Mouse (Mus musculus) hindbrain, embryonic 11.5 days (tissue): ENCODE results near the gene Olfr1043. TPM values are rescaled to one million over a fixed set of nuclear protein-coding genes. Genes with fewer than 3 reads are reported as not detected.
"Not testable (repeated sequence)": the region's sequence is repeated elsewhere in the genome, so short reads cannot be mapped to it uniquely, and the experiment has no call there.

ENCODE experiments used
- ATAC-seq: fragments of 200-750 bp; cut with Nextera tagmentation; 2 replicates; pipeline ENCODE4 v1.8.0; 2017; ENCODE audit warnings: mild to moderate bottlenecking, moderate TSS enrichment, moderate library complexity; ENCODE audit not compliant: low FRiP score
- DNase-seq: peaks from one replicate; pipeline ENCODE4 v3.0.0-alpha.2; 2015; ENCODE audit warnings: low spot score
- H3K27ac ChIP-seq: fragments of 300-500 bp; sonication (generic); 2 replicates; pipeline ENCODE4 v1.5.1; 2014; ENCODE audit warnings: mild to moderate bottlenecking, low read depth, low read length
- H3K27me3 ChIP-seq: fragments of 300-500 bp; sonication (generic); 2 replicates; pipeline ENCODE4 v1.6.1; 2014; ENCODE audit warnings: mild to moderate bottlenecking, low read length, moderate library complexity, mixed read lengths; ENCODE audit not compliant: control insufficient read depth, insufficient read depth
- H3K36me3 ChIP-seq: fragments of 300-500 bp; sonication (generic); 2 replicates; pipeline ENCODE4 v1.6.1; 2014; ENCODE audit warnings: mild to moderate bottlenecking, low read length, moderate library complexity, mixed read lengths; ENCODE audit not compliant: control insufficient read depth, insufficient read depth
- H3K4me1 ChIP-seq: fragments of 300-500 bp; sonication (generic); replicated peaks from 2 replicates; pipeline ENCODE4 v1.6.1; 2014; ENCODE audit warnings: low read length, mixed read lengths; ENCODE audit not compliant: control insufficient read depth, insufficient read depth
- H3K4me2 ChIP-seq: fragments of 300-500 bp; sonication (generic); replicated peaks from 2 replicates; pipeline ENCODE4 v1.6.1; 2014; ENCODE audit warnings: mild to moderate bottlenecking, low read depth, low read length
- H3K4me3 ChIP-seq: fragments of 300-500 bp; sonication (generic); 2 replicates; pipeline ENCODE4 v1.5.1; 2014; ENCODE audit warnings: low read depth, low read length
- H3K9ac ChIP-seq: fragments of 300-500 bp; sonication (generic); 2 replicates; pipeline ENCODE4 v1.6.1; 2014; ENCODE audit warnings: low read depth, low read length
- H3K9me3 ChIP-seq: fragments of 300-500 bp; sonication (generic); 2 replicates; pipeline ENCODE4 v1.6.1; 2016; ENCODE audit warnings: low read length; ENCODE audit not compliant: control insufficient read depth
- WGBS: fragments of 180-500 bp; shearing (Covaris S2); extraction: QIAGEN DNeasy Blood & Tissue Kit; methylation state at CpG from one replicate; pipeline ENCODE4 v1.1.7; 2014; 5-methylcytosine and 5-hydroxymethylcytosine counted together
- polyA plus RNA-seq: library from polyadenylated mRNA; unstranded; fragments of >200 nt; fragmentation: Nextera tagmentation; extraction: Ambion mirVana; gene quantifications from 2 replicates; pipeline ENCODE4 v1.2.1, GENCODE M21; 2014

Olfr1043 gene
- not detected in 2 replicates for polyA plus RNA-seq

DNA sequence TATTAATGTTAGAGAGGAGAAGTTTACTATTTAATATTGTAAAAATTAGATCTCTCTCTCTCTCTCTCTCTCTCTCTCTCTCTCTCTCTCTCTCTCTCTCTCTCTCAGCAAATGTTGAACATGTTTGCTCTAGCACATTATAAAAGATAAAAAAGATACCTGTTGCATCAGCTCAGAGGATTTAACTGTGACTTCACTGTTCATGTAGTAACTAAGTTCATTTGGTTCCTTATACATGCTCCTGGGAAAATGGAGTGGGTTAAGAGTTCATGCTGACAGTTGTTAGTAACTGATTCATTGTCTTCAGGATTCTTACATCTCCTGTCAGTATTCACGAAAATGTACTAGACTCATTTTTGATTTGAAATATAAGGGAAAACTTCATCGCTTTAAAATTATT lies at the start of gene Olfr1043:
TSS of gene Olfr1043 (minus strand) at position 101 of the 400 bp plus-strand sequence.
- Histone ChIP-seq H3K36me3 (no peaks in the 10 kb centered on the region), H3K4me3 (no peak within 1 kb of the TSS), H3K27ac (no peak within 1 kb of the TSS), H3K4me1 (no peaks in the 10 kb centered on the region), H3K27me3 (no peaks in the 10 kb centered on the region), H3K9ac (no peak within 1 kb of the TSS), H3K4me2 (no peak within 1 kb of the TSS), H3K9me3 (no peaks in the 10 kb centered on the region)
- DNase-seq (no peak), ATAC-seq (no peak)
- 87% methylated on average over 2 of the region's 2 CpGs for WGBS

- Histone ChIP-seq H3K36me3 (no peaks in the 10 kb centered on the region), H3K27ac (no peak within 1 kb of the TSS), H3K9ac (no peak within 1 kb of the TSS), H3K27me3 (no peaks in the 10 kb centered on the region), H3K4me3 (no peak within 1 kb of the TSS), H3K4me2 (no peak within 1 kb of the TSS), H3K9me3 (no peaks in the 10 kb centered on the region), H3K4me1 (no peaks in the 10 kb centered on the region)
- no peak for ATAC-seq
- DNase-seq, result no peak
These were observed 35.6 kb upstream of the Olfr1043 start, which contains the start of gene Olfr1045 for GRCm38 (mm10) chr2:86202909-86203308. Gene Olfr1045, minus strand, starts transcription at chr2:86203009.

DNA sequence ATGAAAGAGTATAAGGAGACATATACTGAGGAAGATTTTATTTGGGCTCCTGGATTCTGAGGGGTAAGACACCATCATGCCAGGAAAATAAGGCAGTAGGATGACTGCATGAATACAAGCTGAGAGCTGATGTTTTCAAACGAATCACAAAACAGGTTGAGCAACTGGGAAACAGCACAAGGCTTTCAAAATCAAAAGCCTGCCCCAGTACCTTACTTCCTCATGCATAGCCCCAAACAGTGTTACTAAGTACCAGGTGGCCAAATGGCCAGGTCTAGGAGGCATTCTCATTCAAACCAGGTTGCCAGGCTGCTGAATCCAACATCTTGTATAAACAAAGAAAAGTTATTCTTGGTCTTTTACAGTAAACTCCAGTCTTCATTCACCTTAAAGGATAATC lies 28.5 kb upstream of the Olfr1043 start:
- Histone ChIP-seq H3K27ac (no peak overlapping the region), H3K4me3 (no peak overlapping the region), H3K9me3 (no peaks in the 10 kb centered on the region), H3K27me3 (no peaks in the 10 kb centered on the region), H3K4me2 (no peak overlapping the region), H3K4me1 (no peaks in the 10 kb centered on the region), H3K36me3 (no peaks in the 10 kb centered on the region), H3K9ac (no peak overlapping the region)
- DNase-seq (no peak), ATAC-seq (no peak)
- WGBS, result 46% methylated on average over 1 of the region's 1 CpGs

DNA sequence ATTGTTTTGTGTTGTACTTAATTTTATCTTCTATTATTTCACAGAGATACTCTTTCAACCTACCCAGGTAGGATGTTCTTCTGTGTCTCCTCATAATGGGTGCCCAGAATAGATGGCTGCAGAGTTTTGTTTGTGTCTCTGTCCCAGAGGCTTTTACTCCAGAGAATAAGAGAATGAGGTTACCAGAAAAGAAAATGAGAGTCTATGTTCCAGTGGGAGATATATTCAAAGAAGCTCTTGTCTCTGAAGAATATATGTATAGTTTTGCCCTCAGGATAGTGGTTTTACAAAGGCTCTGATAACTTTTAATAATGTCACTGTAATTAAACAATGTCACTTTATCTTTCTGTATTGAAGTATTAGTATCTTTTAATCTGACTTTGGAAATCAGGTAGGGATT lies 18.3 kb upstream of the Olfr1043 start, which contains the start of gene Olfr52:
TSS of gene Olfr52 (minus strand) at position 101 of the 400 bp plus-strand sequence.
- DNase-seq (no peak), ATAC-seq (no peak)
- Histone ChIP-seq H3K36me3 (no peaks in the 10 kb centered on the region), H3K4me3 (no peak within 1 kb of the TSS), H3K27ac (no peak within 1 kb of the TSS), H3K4me1 (no peaks in the 10 kb centered on the region), H3K9me3 (no peaks in the 10 kb centered on the region), H3K4me2 (no peak within 1 kb of the TSS), H3K9ac (no peak within 1 kb of the TSS), H3K27me3 (no peaks in the 10 kb centered on the region)

GRCm38 (mm10) chr2:86179950-86180349 lies 12.6 kb upstream of the Olfr1043 start:
- WGBS, result 74% methylated on average over 3 of the region's 3 CpGs
- DNase-seq, result no peak
- Histone ChIP-seq H3K9ac (no peak overlapping the region), H3K4me2 (no peak overlapping the region), H3K4me3 (no peak overlapping the region), H3K27ac (no peak overlapping the region), H3K36me3 (no peaks in the 10 kb centered on the region), H3K27me3 (no peaks in the 10 kb centered on the region), H3K4me1 (no peaks in the 10 kb centered on the region), H3K9me3 (no peaks in the 10 kb centered on the region)
- no peak for ATAC-seq

- H3K36me3 ChIP-seq, result no peaks in the 10 kb centered on the region
- no peaks in the 10 kb centered on the region for H3K9me3 ChIP-seq
- H3K27ac ChIP-seq, result no peak within 1 kb of the TSS
- DNase-seq, result no peak
- H3K9ac ChIP-seq, result no peak within 1 kb of the TSS
- H3K27me3 ChIP-seq, result no peaks in the 10 kb centered on the region
- H3K4me1 ChIP-seq, result no peaks in the 10 kb centered on the region
- no peak for ATAC-seq
- no peak within 1 kb of the TSS for H3K4me3 ChIP-seq
- H3K4me2 ChIP-seq, result no peak within 1 kb of the TSS
These were observed 10.4 kb upstream of the Olfr1043 start, which contains the start of gene Olfr1044 for GRCm38 (mm10) chr2:86177720-86178119. Gene Olfr1044, minus strand, starts transcription at chr2:86177820.

DNA sequence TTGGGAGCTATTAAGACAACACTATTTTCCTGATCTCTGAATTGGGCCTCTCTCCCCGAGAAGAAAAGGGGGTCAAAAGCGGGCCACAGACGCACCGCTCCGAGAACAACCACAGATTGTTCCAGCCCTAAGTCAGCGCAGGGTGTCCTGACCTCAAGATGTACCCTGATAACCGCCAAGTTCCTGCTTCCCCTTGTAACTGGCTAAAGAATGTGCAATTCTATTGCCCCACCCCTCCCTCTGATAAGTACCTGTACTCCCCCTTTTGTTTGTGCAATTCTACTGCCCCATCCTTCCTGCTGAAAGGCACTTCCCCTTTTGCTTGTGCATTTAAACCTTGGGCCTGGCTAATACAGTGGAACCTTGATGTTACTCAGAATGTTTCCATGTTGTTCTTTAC lies 8.1 kb upstream of the Olfr1043 start:
- 86% methylated on average over 7 of the region's 7 CpGs for WGBS
- not testable (repeated sequence) for H3K4me1 ChIP-seq, H3K9me3 ChIP-seq, DNase-seq, H3K4me2 ChIP-seq, H3K27me3 ChIP-seq, H3K9ac ChIP-seq, ATAC-seq, H3K27ac ChIP-seq, H3K4me3 ChIP-seq, H3K36me3 ChIP-seq

DNA sequence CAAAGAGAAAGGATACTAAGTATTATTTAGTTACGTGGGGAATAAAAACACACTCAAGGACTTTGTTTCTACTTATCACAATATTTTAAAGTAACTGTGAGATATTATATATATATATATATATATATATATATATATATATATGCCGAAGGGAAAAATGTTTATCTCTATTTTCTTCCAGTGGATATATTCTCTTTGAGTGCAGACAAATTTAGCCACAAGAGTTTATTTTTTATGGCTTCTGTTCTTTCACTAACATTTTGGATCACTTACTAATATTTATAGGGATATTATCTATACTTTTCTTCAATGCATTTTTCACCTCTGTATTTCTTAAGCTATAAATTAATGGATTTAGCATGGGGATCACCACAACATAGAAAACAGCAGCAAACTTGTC lies 5.6 kb downstream of the Olfr1043 start, which contains the start of gene Olfr1042:
TSS of gene Olfr1042 (minus strand) at position 101 of the 400 bp plus-strand sequence.
- DNase-seq, result no peak
- Histone ChIP-seq H3K27me3 (no peaks in the 10 kb centered on the region), H3K4me2 (no peak within 1 kb of the TSS), H3K9ac (no peak within 1 kb of the TSS), H3K36me3 (no peaks in the 10 kb centered on the region), H3K4me3 (no peak within 1 kb of the TSS), H3K4me1 (no peaks in the 10 kb centered on the region), H3K27ac (no peak within 1 kb of the TSS), H3K9me3 (no peaks in the 10 kb centered on the region)
- 94% methylated on average over 2 of the region's 2 CpGs for WGBS
- ATAC-seq, result no peak

GRCm38 (mm10) chr2:86146632-86147031 lies 20.7 kb downstream of the Olfr1043 start, which contains the start of gene Olfr1040:
Gene Olfr1040, minus strand, starts transcription at chr2:86146732.
- H3K9ac ChIP-seq, result no peak within 1 kb of the TSS
- no peak within 1 kb of the TSS for H3K4me3 ChIP-seq
- WGBS, result 83% methylated on average over 1 of the region's 1 CpGs
- ATAC-seq (no peak), DNase-seq (no peak)
- H3K27me3 ChIP-seq, result no peaks in the 10 kb centered on the region
- no peaks in the 10 kb centered on the region for H3K4me1 ChIP-seq
- no peaks in the 10 kb centered on the region for H3K9me3 ChIP-seq
- H3K4me2 ChIP-seq, result no peak within 1 kb of the TSS
- H3K27ac ChIP-seq, result no peak within 1 kb of the TSS
- no peaks in the 10 kb centered on the region for H3K36me3 ChIP-seq
